Mouse (Mus musculus): ENCODE measurements around the gene Afap1.

The Afap1 gene

DNA sequence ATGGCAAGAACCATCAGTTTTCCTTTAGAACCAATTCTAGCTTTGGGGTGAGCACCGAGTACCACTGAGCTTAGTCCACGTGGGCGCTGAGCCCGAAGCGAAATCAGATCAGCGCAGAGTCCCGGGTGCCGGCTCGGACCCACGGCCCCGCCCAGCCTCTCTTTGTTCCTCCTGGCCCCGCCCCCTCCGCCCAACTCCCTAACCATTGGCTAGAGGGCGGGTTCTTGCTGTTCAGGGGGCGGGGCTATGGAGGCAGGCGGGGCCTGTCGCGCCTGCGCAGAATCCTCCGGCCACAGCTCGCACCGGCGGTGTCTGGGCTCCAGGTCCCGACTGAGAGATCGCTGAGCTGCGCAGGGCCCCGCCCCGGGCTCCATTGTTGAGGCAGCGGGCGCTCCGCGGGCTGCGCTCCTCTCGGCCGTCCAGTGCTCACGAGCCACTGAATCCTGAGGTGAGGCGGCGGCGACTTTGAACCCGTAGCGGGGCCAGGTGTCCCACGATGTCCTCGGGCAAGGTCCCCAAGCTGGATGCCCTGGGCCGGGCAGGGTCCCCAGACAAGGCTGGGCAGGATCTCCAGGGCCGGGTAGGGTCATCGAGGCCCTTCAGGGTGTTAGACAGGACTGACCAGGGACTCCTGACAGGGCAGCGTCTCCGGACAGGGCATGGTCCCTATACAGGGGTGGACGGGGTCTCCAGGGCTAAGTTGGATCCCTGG is at the start of gene Afap1:
Afap1 (plus strand) TSS at position 227 of the 712 bp plus-strand sequence.
- in situ Hi-C loops (cut with MseI, MboI): no loop called here

DNA sequence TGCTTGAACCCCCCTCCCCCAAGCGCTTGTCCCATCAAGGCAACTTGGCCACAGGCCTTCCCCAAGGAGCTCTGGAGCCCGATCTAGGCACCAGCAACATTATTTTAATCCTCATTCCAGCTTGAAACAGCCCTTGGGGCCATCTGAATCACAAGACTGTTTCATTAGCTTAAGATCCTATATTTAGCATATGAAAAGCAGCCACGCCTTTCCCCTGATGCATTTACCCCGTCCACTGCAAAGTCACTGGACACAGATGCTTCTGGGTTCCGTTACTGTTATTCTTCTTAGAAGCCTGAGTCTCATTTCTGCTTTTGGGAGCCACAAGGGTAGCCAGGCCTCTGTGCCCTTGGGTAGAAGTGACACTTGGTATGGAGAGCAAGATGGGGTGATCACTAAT is 41.6 kb upstream of the Afap1 start:
- in situ Hi-C loops (cut with MseI, MboI): no loop called here

DNA sequence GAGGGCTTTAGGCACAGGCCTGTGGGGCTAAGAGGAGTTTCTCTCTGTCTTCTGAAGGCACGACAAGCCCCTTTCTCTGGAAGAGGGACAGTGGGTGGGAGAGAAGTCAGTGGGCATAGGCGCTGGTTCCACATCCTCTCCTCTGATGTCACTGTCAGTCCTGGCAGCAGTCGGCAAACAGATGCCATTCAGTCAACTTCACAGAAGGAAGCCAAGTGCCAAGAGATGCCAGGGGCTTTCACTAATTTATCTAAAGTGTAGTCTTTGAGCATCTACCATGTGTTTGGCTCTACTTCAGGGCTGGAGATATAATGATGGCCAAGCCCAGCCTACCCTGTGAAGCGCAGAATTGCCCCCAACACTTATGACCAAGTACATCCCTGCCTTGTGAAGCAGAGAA is 39.7 kb upstream of the Afap1 start:
- in situ Hi-C loops (cut with MseI, MboI): no loop called here

DNA sequence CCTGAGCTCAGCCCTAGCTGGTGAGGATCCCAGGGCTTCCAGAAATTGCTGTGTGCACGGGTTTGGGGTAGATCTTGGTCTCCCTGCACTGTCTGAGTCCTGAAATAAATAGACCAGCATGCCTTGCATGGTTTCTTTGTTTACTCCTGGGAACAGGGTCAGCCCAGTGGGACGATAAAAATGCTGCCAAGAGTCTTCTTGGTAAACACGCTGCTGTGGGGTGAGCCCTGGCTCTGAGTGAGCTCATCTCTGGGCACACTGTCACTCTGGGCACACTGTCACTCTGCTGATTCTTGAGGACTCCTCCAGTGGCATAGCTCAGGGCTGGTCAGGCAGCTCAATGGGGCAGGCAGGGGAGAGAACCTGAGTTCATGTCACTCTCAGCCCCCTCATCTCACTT is 36.9 kb upstream of the Afap1 start:
- in situ Hi-C loops (cut with MseI, MboI): no loop called here

DNA sequence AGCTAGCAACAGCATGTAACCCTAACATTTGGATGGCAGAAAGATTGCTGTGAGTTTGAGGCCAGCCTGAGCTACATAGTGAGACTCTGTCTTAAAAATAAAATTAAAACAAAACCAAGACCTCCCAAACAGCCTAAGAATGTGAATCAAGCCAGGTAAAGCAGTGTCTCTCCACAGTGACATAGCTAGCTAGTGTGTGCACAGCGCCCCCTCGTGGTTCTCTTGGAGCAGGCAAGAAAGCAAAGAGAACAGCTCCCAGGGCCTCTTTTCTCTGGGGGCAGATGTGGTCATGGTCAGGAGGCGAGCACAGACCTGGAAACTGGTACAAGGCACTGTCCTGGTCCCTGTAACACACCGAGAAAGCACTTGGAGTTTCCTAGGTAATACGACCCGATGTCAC is 35.0 kb upstream of the Afap1 start:
- in situ Hi-C loops (cut with MseI, MboI): no loop called here

DNA sequence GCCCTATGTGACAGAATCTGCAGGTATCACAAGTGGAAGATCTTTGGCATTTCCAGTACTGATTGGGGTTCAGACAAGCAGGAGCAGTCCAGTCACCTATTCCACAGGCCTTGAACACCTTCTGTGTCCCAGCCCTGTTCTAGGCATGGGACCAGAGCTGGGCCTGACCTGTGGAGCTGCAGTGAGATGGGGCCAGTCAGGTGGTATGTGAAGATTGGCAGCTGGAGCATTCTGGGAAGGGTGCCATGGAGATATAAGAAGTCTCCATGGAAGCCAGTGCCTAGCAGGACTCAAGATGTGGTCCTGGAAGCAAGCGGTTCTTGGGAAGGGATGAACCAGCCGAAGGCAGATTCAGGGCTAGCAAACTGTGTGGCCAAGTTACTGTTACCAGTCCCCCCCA is 31.7 kb upstream of the Afap1 start:
- in situ Hi-C loops (cut with MseI, MboI): loop anchor here in 1 of 2 experiments (5.0 kb wide), 1 partner anchor 64 kb away; no protein-coding TSS in a partner anchor

DNA sequence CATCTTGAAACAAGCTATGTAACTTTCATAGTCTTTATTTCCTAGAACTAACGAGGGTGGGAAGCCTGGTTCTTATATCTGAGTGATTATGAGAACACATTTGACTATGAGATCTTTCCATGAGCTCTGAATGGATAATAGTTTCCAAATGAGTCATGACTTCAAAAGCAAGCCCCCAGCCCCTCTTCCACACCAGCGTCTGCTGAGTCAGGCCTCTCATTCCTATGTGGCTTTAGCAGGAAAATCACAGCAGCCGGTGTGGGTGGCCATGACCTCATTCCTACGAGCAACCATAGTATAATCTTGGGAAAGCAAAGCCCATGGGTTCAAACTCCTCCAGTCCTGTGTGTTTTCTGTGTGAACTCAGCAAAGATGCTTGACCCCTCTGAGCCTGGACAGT is 23.1 kb upstream of the Afap1 start:
- in situ Hi-C loops (cut with MseI, MboI): no loop called here

DNA sequence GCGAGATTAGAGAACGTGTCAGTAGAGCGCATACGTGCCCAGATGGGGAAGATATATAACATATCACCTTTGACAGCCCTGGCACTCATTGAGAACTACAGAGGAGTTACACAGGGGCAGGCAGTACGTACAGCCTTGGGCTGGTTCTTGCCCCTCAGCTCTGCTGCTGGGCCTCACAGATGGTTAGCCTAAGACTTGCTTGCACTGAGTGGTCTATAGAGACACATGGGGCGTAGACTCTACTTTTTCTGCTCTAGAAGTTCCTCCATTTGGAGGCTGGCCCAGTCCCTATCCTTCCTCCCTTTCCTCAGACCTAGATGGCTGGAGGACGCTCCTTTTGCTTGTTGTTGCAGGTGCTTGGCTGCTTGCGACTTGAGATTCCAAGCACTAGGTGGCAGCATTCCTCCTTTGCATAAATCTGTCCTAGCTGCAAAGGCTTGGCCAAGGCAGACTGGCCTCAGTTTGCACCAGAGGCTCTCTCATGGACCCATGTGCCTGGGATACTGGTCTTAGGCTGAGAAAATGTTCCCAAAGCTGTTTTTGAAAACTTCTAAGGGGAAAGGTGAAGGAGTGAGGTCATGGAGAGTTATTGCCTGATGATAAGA is 22.6 kb upstream of the Afap1 start:
- in situ Hi-C loops (cut with MseI, MboI): no loop called here

DNA sequence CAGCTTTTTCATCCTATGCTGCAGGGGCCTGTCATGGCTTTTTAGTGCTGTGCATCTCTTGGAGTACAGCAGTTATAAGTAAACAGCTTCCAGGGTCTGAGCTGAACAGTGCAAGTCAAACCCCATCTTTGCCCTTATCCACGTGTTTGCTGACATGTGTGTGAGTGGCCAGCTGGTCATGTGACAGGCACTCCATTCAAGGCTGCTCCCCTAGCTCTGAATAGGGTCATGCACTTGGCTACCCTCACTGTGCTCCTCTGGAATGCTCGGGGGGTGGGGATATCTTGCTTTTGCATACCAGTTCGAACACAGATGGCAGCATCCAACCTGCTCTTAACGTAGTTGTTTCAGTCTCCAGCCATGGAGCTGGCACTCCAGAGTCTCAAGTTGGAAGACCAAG is 19.7 kb upstream of the Afap1 start:
- in situ Hi-C loops (cut with MseI, MboI): no loop called here

DNA sequence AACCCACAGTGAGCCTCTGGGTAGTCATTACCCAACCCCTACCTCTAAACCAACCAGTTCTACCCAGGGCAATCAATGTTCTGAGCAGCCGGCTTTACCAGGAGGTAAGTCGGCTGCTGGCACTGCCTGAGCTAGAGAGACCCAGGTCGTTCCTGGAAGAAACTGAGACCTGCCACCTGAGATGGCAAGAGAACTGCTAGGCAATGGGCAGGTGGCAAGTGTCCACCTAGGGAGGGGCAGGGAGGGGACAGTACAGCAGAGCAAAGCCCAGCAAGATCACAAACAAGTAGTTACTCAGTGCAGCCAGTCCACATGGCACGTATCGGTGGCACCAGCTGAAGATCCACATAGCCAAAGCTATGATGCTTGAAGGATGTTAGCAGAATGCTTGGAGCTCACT is 16.9 kb upstream of the Afap1 start:
- in situ Hi-C loops (cut with MseI, MboI): no loop called here

DNA sequence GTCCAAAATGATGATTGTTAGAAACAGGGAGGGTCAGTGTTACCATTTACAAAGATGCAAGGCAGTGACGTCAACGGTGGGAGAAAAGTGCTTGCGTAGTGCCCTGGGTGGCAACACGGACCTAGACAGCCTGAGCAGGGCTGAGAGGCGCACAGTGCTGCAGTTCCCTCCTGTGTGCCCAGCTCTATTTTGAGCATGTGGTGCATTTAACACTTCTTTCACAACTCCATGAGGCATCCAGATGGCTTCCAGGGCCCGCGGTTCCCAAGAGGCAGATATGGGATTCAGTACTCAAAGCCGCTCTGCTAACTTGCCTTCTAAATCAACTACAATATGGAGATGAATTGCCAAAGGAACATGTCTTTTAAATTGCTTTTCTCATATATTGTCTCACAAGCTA is 13.9 kb upstream of the Afap1 start:
- in situ Hi-C loops (cut with MseI, MboI): no loop called here

DNA sequence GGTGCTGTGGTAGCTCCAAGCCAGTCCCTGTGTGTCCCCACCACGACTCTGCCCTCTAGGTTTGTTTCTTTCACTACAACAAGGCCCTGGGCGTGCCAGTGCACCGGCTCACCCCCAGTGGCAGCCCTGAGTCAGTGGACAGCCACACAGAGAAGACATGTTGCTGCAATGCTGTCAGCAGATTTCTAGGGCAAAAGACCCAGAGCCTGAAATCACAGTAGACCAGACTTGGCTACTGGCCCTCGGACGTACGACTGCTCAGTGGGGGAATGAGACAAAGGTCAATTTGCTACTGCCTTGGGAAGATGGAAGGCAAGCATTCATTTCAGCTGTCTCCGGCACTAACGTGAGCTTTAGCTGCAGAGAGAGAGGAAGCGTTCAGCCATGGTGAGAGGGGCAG is 10.7 kb upstream of the Afap1 start:
- in situ Hi-C loops (cut with MseI, MboI): loop anchor here in 1 of 2 experiments (5.0 kb wide), 1 partner anchor 90 kb away; no protein-coding TSS in a partner anchor

DNA sequence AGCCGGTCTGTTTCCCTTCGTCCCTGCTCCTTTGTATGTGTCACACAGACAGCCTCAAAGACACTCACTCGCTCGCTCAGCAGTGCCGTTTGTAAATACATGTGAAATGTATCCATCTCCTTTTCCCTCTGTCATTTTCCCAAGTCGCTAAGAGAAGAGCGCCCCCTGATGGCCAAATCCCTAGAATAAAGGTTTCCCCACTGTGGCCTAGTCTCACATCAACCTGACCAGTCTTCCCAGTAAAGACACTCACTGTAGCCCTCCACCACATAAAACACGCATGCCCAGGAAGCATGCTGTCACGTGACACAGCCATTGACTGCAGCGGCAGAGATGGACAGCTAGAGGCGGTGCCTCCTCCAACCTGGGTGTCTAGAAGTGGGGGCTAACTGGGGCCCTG is 8.9 kb upstream of the Afap1 start:
- in situ Hi-C loops (cut with MseI, MboI): loop anchor here in 1 of 2 experiments (5.0 kb wide), 1 partner anchor 88 kb away; no protein-coding TSS in a partner anchor

DNA sequence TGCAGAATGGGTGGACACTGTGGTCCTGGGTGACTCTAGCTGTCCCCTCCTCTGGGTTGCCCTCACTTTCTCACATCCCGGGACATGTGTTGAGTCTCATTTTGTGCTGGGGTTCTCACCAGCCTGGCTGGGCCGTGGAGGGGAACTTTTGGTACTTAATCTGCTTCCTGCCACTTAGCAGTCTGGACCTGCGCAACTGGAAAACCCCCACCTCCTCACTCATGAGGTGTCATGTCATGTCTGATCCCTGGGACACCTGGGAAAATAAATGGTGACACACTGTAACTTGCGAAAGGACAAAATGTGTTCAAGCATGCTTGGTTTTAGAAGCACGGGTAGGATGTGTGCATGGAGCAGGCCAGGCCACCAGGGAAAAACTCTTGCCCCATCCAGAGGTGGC is 8.4 kb upstream of the Afap1 start:
- in situ Hi-C loops (cut with MseI, MboI): loop anchor here (5.0 kb wide), 2 partner anchors 88 to 93 kb away; no protein-coding TSS in a partner anchor

DNA sequence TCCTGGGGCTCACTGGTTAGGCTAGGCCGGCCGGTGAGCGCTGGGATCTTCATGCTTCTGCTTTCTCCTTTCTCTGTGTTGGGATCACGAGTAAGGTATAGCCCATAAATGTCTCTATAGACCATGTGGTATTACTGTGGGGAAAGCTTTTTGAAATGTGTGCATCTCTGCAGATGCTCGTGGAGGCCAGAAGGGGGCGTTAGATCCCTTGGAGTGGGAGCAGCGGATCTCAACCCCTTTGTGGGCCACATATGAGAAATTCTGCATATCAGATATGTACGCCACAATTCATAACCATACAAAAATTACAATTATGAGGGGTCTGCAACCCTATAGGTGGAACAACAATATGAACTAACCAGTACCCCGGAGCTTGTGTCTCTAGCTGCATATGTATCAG is 4.2 kb upstream of the Afap1 start:
- in situ Hi-C loops (cut with MseI, MboI): loop anchor here in 1 of 2 experiments (5.0 kb wide), 1 partner anchor 88 kb away; no protein-coding TSS in a partner anchor

DNA sequence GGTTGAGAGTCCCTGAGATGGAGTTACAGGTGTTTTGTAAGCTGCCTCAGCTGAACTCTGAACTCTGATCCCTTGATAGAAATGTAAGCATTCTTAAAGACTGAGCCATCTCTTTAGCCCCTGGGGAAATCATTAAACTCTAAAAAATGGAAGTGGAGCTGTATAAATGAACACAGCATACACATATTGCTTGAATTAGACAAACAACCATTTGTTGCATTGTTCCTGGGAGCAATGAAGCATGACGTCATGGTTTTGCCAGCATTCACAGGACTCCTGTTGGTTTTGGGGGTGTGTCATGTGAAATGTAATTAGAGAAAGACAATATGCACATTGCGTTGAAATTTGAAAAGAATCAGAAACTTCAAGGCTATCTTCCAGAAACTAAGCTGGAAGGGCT is 3.5 kb upstream of the Afap1 start:
- in situ Hi-C loops (cut with MseI, MboI): loop anchor here in 1 of 2 experiments (5.0 kb wide), 1 partner anchor 88 kb away; no protein-coding TSS in a partner anchor

DNA sequence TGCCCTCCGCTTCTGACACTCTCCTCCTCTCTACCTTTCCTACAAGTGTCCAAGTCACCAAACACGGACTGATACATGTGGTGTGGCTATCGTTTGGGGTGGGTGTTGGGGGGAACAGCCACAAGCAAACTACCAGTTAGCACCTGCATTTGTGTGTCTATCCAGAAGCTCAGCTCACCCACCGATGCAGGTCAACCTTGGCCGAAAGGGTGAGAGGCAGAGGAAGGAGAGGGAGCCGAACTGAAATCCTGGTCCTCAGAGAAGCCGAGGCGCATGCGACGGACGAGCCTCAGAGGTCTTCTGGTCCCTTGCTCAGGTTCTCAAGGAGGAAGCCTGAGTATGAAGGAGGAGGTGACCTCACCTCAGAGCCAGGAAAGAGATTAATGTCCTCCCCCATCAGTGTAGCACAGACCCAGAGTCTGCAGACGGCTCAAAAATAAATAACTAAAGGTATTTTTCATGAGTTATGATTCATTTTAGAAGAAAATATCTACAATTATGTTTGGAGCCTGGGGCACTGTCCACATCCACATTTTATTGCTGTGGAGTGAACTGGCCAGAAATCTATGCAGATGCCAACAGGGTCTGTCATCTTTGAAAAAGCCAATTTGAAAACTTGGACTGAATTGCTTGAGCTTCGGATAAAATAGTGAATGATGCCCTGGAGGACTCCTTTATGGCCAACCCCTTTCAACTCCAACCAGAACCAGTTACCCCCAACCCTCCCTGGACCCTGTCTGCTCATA is 2.0 kb upstream of the Afap1 start:
- in situ Hi-C loops (cut with MseI, MboI): no loop called here

DNA sequence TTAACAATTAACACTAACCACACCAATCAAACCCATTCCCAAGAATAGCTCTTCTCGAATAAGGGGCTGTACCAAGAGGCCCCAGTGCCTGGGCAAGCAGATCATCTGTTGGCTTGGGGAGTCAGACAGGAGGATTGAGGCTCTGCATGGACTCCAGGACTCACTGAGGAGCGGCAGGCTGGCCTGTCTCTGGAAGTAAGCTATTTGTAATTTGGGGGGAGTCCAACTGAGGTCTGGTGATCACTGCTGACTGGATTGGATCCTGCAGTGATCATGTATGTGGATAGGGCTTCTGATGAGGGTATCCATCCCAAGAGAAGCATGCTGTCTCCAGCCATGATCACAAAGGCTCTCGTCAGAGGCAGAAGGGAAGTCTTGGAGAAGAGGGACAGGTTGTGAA is 756 bp upstream of the Afap1 start:
- in situ Hi-C loops (cut with MseI, MboI): no loop called here

DNA sequence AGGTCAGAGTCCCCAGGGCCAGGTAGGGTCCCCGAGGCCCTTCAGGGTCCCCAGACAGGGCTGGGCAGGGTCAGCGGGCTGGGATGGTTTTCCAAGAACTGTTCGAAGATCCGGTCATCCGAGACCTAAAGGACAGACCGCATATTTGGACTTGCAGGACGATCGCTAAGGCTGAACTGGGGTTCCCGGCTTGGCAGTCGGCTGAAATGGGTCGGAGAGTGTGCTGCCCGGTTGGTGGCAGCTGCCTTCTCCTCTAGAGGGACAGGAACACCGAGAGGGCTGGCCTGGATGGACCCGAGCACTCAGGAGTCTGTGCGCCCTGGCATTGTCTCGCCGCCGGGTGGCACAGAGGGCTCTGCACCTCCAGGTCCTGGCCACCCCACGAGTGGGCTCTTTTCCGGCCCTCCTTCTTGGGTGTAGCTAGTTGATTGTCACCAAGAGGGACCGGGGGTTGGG is 714 bp downstream of the Afap1 start:
- in situ Hi-C loops (cut with MseI, MboI): no loop called here

DNA sequence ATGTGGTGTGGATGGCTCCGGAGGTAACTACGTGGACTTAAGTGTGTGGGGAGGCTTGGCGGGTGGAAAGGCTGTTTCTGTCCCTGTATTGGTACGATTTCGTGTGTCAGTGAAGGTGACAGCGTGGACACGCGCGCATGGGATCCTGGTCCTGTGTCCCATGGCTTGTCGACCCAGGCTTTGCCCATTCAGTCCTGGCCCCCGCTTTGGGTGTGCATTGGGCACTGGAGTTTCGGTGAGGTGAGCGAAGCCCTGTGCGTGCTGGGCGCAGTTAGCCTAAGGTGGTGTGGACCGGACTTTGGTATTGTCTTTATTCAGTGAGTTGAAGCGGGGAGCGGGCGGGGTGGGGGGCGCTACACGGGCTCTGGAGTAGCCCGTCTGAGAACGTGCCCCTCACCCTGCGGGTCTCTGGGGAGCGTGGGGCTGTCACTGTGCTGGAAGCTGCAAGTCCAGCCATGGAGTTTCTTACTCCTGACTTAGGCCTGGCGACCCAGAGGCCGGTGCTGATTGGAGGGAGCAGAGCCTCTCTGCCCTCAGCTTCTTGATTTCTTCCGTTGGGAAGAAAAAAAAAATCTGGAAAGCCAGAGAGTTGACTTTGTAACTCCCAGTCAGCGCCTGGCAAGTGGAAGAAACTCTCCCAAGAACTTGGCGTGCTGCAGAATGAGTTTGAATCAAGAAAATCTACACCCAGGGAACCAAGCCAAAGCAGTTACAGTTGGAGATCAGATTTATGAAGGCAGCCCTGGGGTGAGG is 1.4 kb downstream of the Afap1 start:
- in situ Hi-C loops (cut with MseI, MboI): no loop called here

DNA sequence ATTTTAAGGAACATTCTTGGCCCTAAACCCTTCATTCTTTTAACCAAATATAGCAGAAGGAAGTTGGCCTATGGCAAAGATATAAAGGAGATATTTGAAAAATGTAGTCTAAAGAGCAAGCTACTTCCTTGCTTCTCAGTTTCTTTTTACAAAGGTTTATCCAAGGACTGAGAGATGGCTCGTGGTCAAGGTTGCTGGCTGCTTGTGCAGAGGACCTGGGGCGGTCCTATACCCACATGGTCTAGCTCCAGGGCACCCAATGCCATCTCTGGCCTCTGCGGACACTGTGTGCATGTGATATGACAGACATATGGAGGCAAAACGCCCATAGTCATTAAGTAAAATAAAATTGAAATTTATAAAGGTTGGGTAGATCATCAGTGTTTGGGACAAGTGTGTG is 2.8 kb downstream of the Afap1 start:
- in situ Hi-C loops (cut with MseI, MboI): no loop called here

DNA sequence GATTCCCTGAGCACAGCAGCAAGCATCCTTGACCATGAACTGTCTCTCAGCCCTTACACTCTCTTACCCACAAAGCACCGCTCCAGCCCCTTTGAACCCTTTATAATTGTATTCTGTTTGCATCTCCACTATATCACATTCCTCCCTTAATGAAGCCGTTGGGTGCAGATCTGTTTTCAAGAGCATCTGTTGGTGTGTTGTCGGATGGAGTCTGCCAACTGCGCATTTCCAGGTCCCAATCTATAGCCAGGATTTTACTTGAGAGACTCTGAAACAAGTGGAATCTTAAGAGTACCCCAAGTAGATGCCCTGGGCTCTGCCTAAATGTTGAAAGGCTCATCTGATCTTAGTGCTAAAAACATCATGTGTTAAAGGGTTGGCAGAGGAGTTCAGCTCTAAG is 3.4 kb downstream of the Afap1 start:
- in situ Hi-C loops (cut with MseI, MboI): no loop called here
